Mouse (Mus musculus) heart, postnatal 25 days (tissue): Measurements from ENCODE around the gene Dmxl2. TPM values are rescaled to one million over a fixed set of nuclear protein-coding genes. Genes with fewer than 3 reads are reported as not detected.

Source experiments
- DNase-seq: peaks from one replicate; pipeline ENCODE4 v3.0.0; 2022; ENCODE audit warnings: low spot score
- intact Hi-C: fragments of 180-260 bp; cut with DNase I; formaldehyde crosslinking; loops from one replicate; pipeline ENCODE4 v1.15.1; 2025
- total RNA-seq, 2 experiments: library from RNA; stranded (reverse); gene quantifications; 2 replicates each; pipeline ENCODE4 v1.2.3; 2021

The Dmxl2 gene
- total RNA-seq, 2 experiments from 2014 or later: 18.5 to 20.0 TPM

DNA sequence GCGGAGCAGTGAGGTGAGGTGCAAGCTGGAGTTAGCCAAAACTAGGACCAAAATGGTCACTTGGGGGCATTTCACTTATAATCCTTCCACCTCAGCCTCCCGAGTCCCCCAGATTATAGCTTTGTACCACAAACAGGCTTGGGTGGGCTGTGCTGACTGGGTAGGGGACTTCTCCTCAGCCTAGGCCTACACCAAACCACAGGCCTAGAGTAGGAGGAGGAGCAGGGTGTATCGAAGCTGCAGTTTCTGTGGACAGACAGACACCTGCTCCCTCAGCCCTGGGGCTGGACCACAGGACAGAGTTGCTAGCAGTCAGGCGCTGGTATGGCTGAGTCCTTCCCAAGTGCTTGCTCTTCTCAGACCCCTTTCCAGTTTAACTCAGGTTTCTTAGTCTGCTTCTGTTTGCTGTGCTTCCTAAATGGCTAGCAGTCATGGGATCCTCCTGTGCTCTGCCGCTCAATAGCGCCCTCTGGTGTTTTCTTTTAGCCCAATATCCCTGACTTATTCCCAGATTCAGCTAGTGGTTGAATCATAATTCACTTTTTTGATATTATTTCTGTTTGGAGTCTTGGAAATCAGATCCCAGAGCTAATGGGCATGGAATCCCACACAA is 164.8 kb downstream of the Dmxl2 start:
- intact Hi-C loops: loop anchor here (5.0 kb wide), 2 partner anchors 154 to 344 kb away; no protein-coding TSS in a partner anchor
- no peak for DNase-seq

DNA sequence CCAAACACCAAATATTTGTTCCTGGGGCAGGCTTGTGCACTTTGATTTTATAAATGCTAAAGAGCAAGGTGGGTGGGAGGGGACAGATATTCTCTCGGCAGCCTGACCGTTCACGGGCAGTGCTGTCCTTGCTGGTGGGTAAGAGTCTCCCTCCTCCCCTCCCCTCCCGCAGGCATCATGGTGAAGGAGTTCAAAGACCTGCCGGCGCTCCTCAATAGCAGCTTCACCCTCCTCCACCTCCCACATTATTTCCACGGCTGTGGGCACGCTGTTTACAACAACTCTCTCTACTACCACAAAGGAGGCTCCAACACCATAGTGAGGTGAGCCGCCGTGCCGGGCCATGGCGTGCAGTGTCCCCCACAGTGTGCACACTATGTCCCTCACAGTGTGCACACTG is 165.8 kb downstream of the Dmxl2 start:
- DNase-seq: no peak
- intact Hi-C loops: loop anchor here (5.0 kb wide), 2 partner anchors 153 to 343 kb away; no protein-coding TSS in a partner anchor

DNA sequence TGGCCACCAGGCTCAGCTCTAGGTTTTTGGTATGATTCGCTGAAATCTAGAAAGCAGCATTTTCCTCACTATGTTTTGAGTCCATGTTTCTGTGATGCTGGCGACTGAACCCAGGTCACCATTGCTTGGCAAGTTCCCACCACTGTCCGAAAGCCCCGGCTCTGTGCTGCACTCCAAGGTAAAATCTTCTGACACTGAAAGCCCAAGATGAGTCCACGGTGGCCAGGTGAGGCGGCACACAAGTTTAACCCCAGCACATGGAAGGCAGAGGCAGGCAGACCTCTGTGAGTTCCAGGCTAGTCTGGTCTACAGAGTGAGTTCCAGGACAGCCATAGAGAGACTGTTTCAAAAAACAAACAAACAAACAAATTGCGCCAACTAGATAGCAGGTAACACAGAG is 172.2 kb downstream of the Dmxl2 start:
- no peak for DNase-seq
- intact Hi-C loops: no loop called here

DNA sequence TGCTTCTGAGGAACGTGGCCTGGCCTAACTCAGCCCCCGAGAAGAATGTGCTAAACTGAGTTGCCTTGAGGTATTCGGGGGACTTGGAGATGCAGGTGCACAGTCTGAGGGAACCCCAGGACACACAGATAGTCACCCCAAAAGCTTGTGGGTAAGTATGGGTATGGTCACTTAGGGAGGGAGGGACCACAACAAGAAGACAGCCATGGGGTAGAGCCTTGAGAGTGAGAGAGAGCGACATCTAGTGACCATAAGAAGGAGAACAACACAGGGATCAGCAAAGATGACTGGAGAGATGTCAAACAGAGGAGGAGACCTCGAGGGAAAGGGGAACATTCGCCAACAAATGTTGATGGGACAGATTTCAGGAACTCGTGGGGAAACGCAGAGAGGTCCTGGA is 178.0 kb downstream of the Dmxl2 start:
- DNase-seq: no peak
- intact Hi-C loops: loop anchor here (5.0 kb wide), 2 partner anchors 141 to 331 kb away; no protein-coding TSS in a partner anchor

DNA sequence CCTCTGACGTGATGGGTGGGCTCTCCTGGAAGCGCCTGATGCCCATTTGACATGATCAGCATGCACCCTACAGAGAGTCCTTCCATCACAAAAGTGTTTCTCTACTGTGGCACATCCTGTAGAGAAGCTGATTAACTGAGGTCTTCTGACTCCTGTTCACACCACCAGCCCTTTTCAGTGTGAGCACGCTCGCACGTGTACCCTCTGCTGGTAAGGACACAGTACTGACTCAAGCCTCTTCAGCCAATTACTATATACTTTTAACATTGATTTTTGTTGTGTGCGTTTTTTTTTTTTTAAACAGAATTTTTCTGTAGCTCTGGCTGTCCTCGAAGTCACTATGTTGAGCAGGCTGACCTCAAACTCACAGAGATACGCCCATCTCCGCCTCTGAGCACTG is 185.1 kb downstream of the Dmxl2 start:
- no peak for DNase-seq
- intact Hi-C loops: no loop called here

Other genes starting within 250 kb of the Dmxl2 start
- gene Cyp19a1, start 233.5 kb downstream of the Dmxl2 start, total RNA-seq: not detected
- under 1 TPM; 0.06 to 0.08 TPM for gene Gldn, start 215.1 kb downstream of the Dmxl2 start, total RNA-seq
- not detected for gene Sh2d7, start 37.4 kb upstream of the Dmxl2 start, total RNA-seq
- gene Cib2, start 58.6 kb upstream of the Dmxl2 start, total RNA-seq: 1 to 10 TPM; 1.4 to 1.8 TPM
- 100 to 1,000 TPM; 627 to 667 TPM for gene Idh3a, start 84.7 kb upstream of the Dmxl2 start, total RNA-seq
- gene Acsbg1, start 160.2 kb upstream of the Dmxl2 start, total RNA-seq: under 1 TPM; 0.10 to 0.28 TPM
- 10 to 100 TPM; 69.1 to 78.4 TPM for gene Dnaja4, start 197.2 kb upstream of the Dmxl2 start, total RNA-seq
- 10 to 100 TPM; 29.7 to 31.9 TPM for gene Wdr61, start 232.9 kb upstream of the Dmxl2 start, total RNA-seq